Mouse (Mus musculus) kidney, adult 11 months (tissue): ENCODE measurements around the gene Nfkb1.

Experiments
- DNase-seq: peaks from one replicate; pipeline ENCODE4 v3.0.0; 2022

Gene Nfkb1

GRCm38 (mm10) chr3:135699523-135700264 is 8.3 kb upstream of the Nfkb1 start:
- no peak for DNase-seq

- peak; percentile 62 for DNase-seq
Observed at GRCm38 (mm10) chr3:135698466-135698975, 7.2 kb upstream of the Nfkb1 start.

DNA sequence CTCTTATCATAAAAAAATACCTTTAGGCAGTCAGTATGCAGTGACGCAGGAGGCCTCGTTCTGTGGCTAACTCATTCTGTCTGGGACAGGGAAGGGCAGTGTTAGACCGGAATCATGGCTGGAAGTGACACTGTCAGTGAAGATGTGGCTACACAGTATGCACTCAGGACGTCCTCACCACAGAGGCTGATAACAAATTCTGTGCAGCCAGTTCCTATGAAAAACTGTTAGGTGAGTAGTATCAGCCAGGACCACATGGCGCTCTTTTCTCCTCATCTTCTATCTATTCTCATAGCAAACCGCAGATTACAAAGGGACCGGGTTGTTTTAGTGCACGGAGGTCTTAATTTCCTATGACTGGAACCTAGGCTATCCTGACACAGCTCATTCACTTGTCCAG is 4.9 kb upstream of the Nfkb1 start:
- no peak for DNase-seq

GRCm38 (mm10) chr3:135692999-135693398 is 1.7 kb upstream of the Nfkb1 start:
- DNase-seq: no peak

- DNase-seq: peak; percentile 47
Observed at GRCm38 (mm10) chr3:135690568-135691190, 668 bp downstream of the Nfkb1 start.

- no peak for DNase-seq
Observed at GRCm38 (mm10) chr3:135689773-135690567, 1.4 kb downstream of the Nfkb1 start.

GRCm38 (mm10) chr3:135688970-135689772 is 2.2 kb downstream of the Nfkb1 start:
- no peak for DNase-seq

DNA sequence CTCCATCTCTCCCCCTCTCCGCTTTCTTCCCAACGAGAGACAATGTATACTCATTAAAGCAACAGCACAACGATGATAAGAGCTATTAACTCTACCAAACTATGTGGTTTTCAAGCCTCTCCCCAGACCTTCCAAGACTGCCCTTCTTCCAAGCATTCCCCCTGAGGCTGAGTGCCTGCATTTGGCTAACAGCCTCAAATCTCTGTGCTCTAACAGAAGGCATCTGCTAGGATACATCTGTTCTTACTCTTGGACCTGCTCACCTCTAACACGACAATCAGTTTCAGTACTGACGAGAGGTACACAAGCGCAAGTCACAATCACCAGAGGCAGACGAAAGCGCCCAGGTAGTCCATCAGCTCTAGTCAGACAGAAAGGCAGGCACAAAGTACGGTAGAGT is 3.4 kb downstream of the Nfkb1 start:
- DNase-seq: no peak

DNA sequence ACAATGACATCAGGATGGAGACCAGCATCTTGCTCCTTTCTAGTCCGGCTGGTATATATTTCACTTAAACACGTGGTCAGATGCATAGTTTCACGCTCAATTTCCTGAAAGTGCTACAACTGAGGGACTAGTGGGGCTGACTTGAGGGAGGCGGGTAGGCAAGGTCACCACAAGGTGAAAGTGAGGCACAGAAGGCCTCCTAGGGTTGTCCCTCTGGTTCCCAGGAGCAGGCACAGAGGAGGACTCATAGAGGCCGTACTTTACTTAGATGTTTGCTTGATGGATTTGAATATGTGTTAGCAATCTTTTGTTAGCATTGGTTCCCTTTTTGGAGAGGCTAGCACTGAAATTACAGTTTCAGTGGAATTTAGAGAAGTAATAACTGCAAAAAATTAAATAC is 4.9 kb downstream of the Nfkb1 start:
- DNase-seq: no peak

DNA sequence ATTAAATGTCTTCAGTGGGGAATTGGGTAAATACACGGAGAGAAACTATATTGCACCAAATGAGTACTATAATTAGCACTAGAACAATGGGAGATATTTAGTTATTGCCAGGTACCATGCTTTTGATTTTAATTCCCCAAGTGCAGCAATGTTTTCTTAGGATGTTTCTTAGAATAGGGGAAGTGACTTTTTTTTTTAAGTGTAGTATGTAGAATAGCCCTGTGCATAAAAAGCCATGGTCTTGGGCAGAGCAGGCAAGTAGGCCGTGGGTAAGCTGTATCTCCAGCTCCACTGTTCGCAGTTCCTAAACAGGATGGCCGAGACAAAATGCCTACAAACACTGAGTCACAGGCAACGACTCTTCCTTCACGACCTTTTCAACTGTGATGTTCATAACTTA is 8.1 kb downstream of the Nfkb1 start:
- no peak for DNase-seq

- DNase-seq: no peak
Observed at GRCm38 (mm10) chr3:135682240-135682639, 9.1 kb downstream of the Nfkb1 start.

DNA sequence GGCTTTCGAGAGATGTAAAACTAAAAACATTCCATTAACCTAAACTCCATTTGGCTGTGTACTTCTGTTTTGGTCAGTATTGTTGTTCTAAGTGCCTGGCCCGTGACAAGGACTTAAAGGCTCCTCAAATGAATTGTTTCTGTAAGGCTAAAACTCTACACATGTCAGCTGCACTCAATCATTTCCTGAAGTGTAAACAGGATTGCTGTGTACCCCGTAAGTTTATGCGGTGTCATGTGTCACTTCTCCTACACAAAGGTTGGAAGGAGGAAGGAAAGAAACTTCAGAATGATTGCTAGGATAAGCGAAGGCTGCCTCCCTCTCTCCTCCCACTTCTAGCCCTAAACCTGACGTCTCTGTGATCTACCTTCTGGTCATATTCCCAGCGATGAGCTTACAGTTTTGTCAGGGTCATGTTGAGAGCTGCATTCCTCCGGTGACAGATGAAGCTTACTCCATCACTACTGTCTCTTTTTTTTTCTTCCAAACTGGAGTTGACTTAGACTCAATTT is 10.0 kb downstream of the Nfkb1 start:
- DNase-seq: no peak

DNA sequence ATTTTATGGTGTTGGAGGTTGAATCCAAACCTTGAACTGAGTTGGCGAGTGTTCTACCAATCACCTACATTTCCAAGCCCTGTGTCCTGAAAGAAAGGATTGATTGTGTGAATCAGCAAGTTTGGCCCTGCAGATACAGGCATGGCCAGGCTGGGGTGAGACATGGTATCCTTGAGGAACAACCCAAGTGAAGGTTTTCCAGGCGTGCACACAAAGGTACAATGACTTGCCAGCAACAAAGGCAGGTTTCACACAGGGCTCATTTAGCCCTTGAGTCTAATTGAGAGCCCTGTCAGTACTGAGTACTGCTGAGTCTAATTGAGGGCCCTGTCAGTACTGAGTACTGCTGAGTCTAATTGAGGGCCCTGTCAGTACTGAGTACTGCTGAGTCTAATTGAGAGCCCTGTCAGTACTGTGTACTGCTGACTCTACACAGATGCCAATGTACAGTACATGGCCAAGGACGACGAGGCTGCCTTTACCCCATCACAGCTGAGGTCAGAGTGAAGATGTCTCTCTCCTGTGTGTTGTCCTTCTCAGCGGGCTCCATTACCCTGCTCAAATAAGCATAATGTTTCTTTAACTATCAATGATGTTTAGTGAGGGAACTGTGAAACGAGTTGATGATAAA is 11.0 kb downstream of the Nfkb1 start:
- no peak for DNase-seq

DNA sequence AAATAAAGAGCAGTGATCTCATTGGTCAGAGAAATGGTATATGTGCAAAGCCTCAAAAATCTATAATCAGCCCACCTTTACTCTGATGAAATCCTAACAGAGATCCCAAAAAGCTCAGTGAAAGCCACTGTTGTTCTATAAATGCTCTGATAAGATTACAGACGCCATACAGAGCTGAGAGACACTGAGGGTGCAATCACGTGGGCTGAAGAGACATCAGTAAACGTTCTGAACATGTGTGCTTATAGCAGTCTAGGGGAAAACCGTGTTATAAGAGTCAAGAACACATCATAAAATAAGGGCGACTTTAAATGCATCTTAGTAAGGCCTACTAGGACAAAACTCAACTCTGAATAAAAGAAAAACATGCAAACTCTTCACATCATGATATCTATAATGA is 14.3 kb downstream of the Nfkb1 start:
- DNase-seq: no peak

- DNase-seq: no peak
Observed at GRCm38 (mm10) chr3:135676364-135676763, 15.0 kb downstream of the Nfkb1 start.

- DNase-seq: no peak
Observed at GRCm38 (mm10) chr3:135675480-135675879, 15.9 kb downstream of the Nfkb1 start.

DNA sequence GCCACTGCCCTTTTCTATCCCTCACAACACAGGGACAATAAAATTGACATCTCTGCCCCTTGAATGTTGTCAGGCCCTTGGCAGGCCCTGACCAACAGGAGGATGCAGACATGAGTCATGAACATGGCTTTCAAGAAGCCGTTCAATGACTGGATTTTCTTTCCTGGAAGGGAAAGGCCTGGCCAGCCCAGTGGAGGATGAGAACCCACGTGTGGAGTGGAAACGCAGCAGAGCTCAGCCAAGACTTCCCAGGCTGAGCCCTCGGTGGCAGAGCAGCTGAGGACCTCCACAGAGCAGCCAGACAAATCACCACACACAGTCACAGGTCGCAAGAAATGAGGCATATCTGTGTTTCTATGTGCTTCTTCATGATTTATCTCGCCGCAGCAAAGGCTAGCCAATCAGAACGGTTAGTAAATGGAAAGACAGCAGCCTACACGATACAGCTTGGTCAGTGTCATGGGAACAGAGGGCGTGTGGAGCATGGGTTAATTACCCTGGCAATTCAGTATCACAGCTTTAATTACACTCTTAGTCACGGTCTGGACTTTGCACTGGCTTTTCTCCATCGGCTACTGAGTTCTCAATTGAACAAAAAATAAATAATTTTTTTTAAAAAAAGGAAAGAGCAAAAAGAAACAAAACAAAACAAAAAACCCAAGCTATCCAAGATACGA is 16.5 kb downstream of the Nfkb1 start:
- no peak for DNase-seq

DNA sequence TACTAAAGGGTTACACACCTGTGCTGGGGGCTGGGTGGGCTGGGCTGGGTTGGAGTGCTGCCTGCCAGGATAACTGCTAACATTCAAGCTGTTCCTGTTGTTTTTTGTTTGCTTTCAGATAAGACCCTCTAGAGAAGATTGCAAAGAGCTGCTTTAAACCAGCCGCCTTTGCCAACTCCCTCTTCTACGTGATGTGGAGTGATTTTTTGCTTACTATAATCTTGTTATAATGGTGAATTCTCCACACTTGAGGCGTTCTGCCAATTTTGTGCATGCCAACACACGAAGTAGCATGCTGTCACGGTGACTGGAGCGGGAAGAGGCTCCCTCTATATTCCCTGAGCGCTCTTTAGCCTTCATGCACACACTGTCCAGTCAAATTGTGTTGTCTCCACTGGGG is 17.7 kb downstream of the Nfkb1 start:
- no peak for DNase-seq

GRCm38 (mm10) chr3:135673041-135673440 is 18.3 kb downstream of the Nfkb1 start:
- no peak for DNase-seq

DNA sequence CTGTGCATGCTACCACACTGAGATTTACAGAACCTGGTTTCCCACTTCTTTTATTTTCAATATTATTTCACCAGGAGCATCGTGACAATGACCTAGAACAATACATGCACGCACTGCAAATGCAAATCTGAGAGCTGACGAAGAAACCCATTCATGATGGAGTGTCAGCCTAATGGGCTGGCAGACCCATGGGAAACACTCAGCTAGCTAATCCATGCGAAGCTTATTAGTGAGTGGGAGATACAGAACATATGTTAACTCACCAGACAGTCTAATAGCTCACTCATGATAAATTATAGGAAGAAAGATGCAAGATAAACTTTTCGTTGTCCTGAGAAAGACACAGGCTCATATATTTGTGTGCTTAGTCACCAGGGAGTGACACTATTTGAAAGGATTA is 19.2 kb downstream of the Nfkb1 start:
- no peak for DNase-seq

GRCm38 (mm10) chr3:135670869-135671268 is 20.5 kb downstream of the Nfkb1 start:
- no peak for DNase-seq

DNA sequence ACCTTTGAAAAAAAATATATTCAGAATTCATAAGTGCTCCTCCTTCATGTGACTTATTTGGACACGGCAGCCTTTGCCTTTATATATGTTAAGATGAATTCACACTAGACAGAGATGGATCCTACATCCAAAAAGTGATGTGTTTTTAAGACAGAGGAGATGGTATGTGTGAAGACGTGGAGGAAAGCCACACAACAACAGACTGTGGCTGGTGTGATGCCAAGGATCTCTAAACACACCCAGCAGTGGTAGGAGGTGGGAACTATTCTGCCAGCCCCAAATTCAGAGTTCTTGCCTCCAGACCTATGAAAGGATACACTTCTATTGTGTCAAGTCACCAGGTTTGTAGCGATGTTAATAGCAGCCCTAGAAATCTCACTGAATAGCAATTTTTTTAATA is 24.3 kb downstream of the Nfkb1 start:
- no peak for DNase-seq
